Mouse (Mus musculus) C2C12 (cell line): ENCODE data around the gene Socs1.

Experiments used
- CEBPB ChIP-seq: IDR thresholded peaks from one replicate; pipeline ENCODE4 v1.6.1; 2011; ENCODE audit warnings: low read depth, mild to moderate bottlenecking, control low read depth, moderate library complexity
- CTCF ChIP-seq: IDR thresholded peaks from one replicate; pipeline ENCODE4 v1.5.1; 2011; ENCODE audit not compliant: control insufficient read depth, insufficient read depth, insufficient read length
- FOSL1 ChIP-seq: IDR thresholded peaks from one replicate; pipeline ENCODE4 v1.8.0; 2011; ENCODE audit warnings: mild to moderate bottlenecking, low read length; ENCODE audit not compliant: poor library complexity, insufficient read depth, severe bottlenecking
- MAX ChIP-seq: IDR thresholded peaks from one replicate; pipeline ENCODE4 v1.6.1; 2011; ENCODE audit warnings: mild to moderate bottlenecking, control low read depth
- MYOD1 ChIP-seq: IDR thresholded peaks from one replicate; pipeline ENCODE4 v1.6.1; 2011; ENCODE audit warnings: low read depth; ENCODE audit not compliant: control insufficient read depth, insufficient read length
- MYOG ChIP-seq: IDR thresholded peaks from one replicate; pipeline ENCODE4 v1.6.1; 2011; ENCODE audit not compliant: control insufficient read depth, insufficient read length; ENCODE audit errors: extremely low read depth
- USF1 ChIP-seq: IDR thresholded peaks from one replicate; pipeline ENCODE4 v1.6.1; 2011; ENCODE audit warnings: low read depth, mild to moderate bottlenecking, control low read depth, moderate library complexity

- no peak for TF ChIP-seq CTCF
- no peak for TF ChIP-seq CEBPB
- no peak for TF ChIP-seq MYOG
- TF ChIP-seq USF1, result no peak
- TF ChIP-seq MYOD1, result no peak
- TF ChIP-seq MAX, result no peak
- no peak for TF ChIP-seq FOSL1
Measured at GRCm38 (mm10) chr16:10767158-10767557, 18.2 kb downstream of the Socs1 start.
